Mouse (Mus musculus): ENCODE data around the gene Zbtb20. TPM values are rescaled to one million over a fixed set of nuclear protein-coding genes. Genes with fewer than 3 reads are reported as not detected.

Gene Zbtb20
- polyA plus RNA-seq, 1 experiment: 5.9 TPM

- TF ChIP-seq CTCF (IDR thresholded peaks at IDR 0.05; ENCODE audit: control insufficient read depth, insufficient read depth, insufficient replicate concordance, low read depth, low read length) (no peak), POLR2A (IDR thresholded peaks at IDR 0.05; ENCODE audit: control insufficient read depth, low read depth, low read length) (no peak)
- Histone ChIP-seq H3K4me1 (ENCODE audit: control insufficient read depth, insufficient read depth, low read length) (no peaks in the 10 kb centered on the region), H3K27me3 (ENCODE audit: control insufficient read depth, insufficient read depth, low read length) (no peaks in the 10 kb centered on the region), H3K36me3 (ENCODE audit: control insufficient read depth, insufficient read depth, low read length) (no peaks in the 10 kb centered on the region), H3K4me3 (ENCODE audit: control insufficient read depth, low read depth, low read length) (no peak overlapping the region), H3K27ac (ENCODE audit: control insufficient read depth, insufficient read depth, low read depth, low read length) (no peak overlapping the region)
These were observed 33.2 kb downstream of the Zbtb20 start for GRCm38 (mm10) chr16:42908896-42909295.

- Histone ChIP-seq H3K4me1 (ENCODE audit: control insufficient read depth, insufficient read depth, low read length) (no peaks in the 10 kb centered on the region), H3K36me3 (ENCODE audit: control insufficient read depth, insufficient read depth, low read length) (no peaks in the 10 kb centered on the region), H3K4me3 (ENCODE audit: control insufficient read depth, low read depth, low read length) (no peak overlapping the region), H3K27ac (ENCODE audit: control insufficient read depth, insufficient read depth, low read depth, low read length) (0 out of 2 replicates have a peak overlapping the region, but pooled peaks have one; percentile 25), H3K27me3 (ENCODE audit: control insufficient read depth, insufficient read depth, low read length) (no peaks in the 10 kb centered on the region)
- TF ChIP-seq POLR2A (IDR thresholded peaks at IDR 0.05; ENCODE audit: control insufficient read depth, low read depth, low read length) (no peak), CTCF (IDR thresholded peaks at IDR 0.05; ENCODE audit: control insufficient read depth, insufficient read depth, insufficient replicate concordance, low read depth, low read length) (no peak)
These were observed 34.3 kb downstream of the Zbtb20 start for GRCm38 (mm10) chr16:42910016-42910415.

- Histone ChIP-seq H3K27ac (ENCODE audit: control insufficient read depth, insufficient read depth, low read depth, low read length) (no peak overlapping the region), H3K36me3 (ENCODE audit: control insufficient read depth, insufficient read depth, low read length) (no peaks in the 10 kb centered on the region), H3K27me3 (ENCODE audit: control insufficient read depth, insufficient read depth, low read length) (no peaks in the 10 kb centered on the region), H3K4me3 (ENCODE audit: control insufficient read depth, low read depth, low read length) (no peak overlapping the region), H3K4me1 (ENCODE audit: control insufficient read depth, insufficient read depth, low read length) (no peaks in the 10 kb centered on the region)
- TF ChIP-seq CTCF (IDR thresholded peaks at IDR 0.05; ENCODE audit: control insufficient read depth, insufficient read depth, insufficient replicate concordance, low read depth, low read length) (no peak), POLR2A (IDR thresholded peaks at IDR 0.05; ENCODE audit: control insufficient read depth, low read depth, low read length) (no peak)
These were observed 35.0 kb downstream of the Zbtb20 start for GRCm38 (mm10) chr16:42910716-42911115.

GRCm38 (mm10) chr16:42911326-42911725 lies 35.6 kb downstream of the Zbtb20 start:
- H3K36me3 ChIP-seq (ENCODE audit: control insufficient read depth, insufficient read depth, low read length): no peaks in the 10 kb centered on the region
- H3K27ac ChIP-seq (ENCODE audit: control insufficient read depth, insufficient read depth, low read depth, low read length): no peak overlapping the region
- no peaks in the 10 kb centered on the region for H3K4me1 ChIP-seq (ENCODE audit: control insufficient read depth, insufficient read depth, low read length)
- H3K27me3 ChIP-seq (ENCODE audit: control insufficient read depth, insufficient read depth, low read length): no peaks in the 10 kb centered on the region
- H3K4me3 ChIP-seq (ENCODE audit: control insufficient read depth, low read depth, low read length): no peak overlapping the region
- no peak for TF ChIP-seq POLR2A (IDR thresholded peaks at IDR 0.05; ENCODE audit: control insufficient read depth, low read depth, low read length)

- Histone ChIP-seq H3K4me3 (ENCODE audit: control insufficient read depth, low read depth, low read length) (no peak overlapping the region), H3K27me3 (ENCODE audit: control insufficient read depth, insufficient read depth, low read length) (no peaks in the 10 kb centered on the region), H3K4me1 (ENCODE audit: control insufficient read depth, insufficient read depth, low read length) (no peaks in the 10 kb centered on the region), H3K36me3 (ENCODE audit: control insufficient read depth, insufficient read depth, low read length) (no peaks in the 10 kb centered on the region), H3K27ac (ENCODE audit: control insufficient read depth, insufficient read depth, low read depth, low read length) (peak overlapping the region; percentile 54; the same call in 1 of the 2 replicates)
- no peak for TF ChIP-seq POLR2A (IDR thresholded peaks at IDR 0.05; ENCODE audit: control insufficient read depth, low read depth, low read length)
- TF ChIP-seq CTCF (IDR thresholded peaks at IDR 0.05; ENCODE audit: control insufficient read depth, insufficient read depth, insufficient replicate concordance, low read depth, low read length): no peak
These were observed 36.1 kb downstream of the Zbtb20 start for GRCm38 (mm10) chr16:42911815-42912214.

GRCm38 (mm10) chr16:42913291-42913690 lies 37.6 kb downstream of the Zbtb20 start:
- H3K4me3 ChIP-seq (ENCODE audit: control insufficient read depth, low read depth, low read length): no peak overlapping the region
- no peaks in the 10 kb centered on the region for H3K36me3 ChIP-seq (ENCODE audit: control insufficient read depth, insufficient read depth, low read length)
- no peak overlapping the region; the same call in 1 of the 2 replicates for H3K27ac ChIP-seq (ENCODE audit: control insufficient read depth, insufficient read depth, low read depth, low read length)
- H3K4me1 ChIP-seq (ENCODE audit: control insufficient read depth, insufficient read depth, low read length): no peaks in the 10 kb centered on the region
- TF ChIP-seq CTCF (IDR thresholded peaks at IDR 0.05; ENCODE audit: control insufficient read depth, insufficient read depth, insufficient replicate concordance, low read depth, low read length): no peak
- no peak for TF ChIP-seq POLR2A (IDR thresholded peaks at IDR 0.05; ENCODE audit: control insufficient read depth, low read depth, low read length)
- H3K27me3 ChIP-seq (ENCODE audit: control insufficient read depth, insufficient read depth, low read length): no peaks in the 10 kb centered on the region

- Histone ChIP-seq H3K27ac (ENCODE audit: control insufficient read depth, insufficient read depth, low read depth, low read length) (no peak overlapping the region), H3K27me3 (ENCODE audit: control insufficient read depth, insufficient read depth, low read length) (no peaks in the 10 kb centered on the region), H3K4me1 (ENCODE audit: control insufficient read depth, insufficient read depth, low read length) (no peaks in the 10 kb centered on the region), H3K4me3 (ENCODE audit: control insufficient read depth, low read depth, low read length) (no peak overlapping the region), H3K36me3 (ENCODE audit: control insufficient read depth, insufficient read depth, low read length) (no peaks in the 10 kb centered on the region)
- TF ChIP-seq POLR2A (IDR thresholded peaks at IDR 0.05; ENCODE audit: control insufficient read depth, low read depth, low read length) (no peak), CTCF (IDR thresholded peaks at IDR 0.05; ENCODE audit: control insufficient read depth, insufficient read depth, insufficient replicate concordance, low read depth, low read length) (no peak; the same call in 1 of the 2 replicates)
These were observed 38.9 kb downstream of the Zbtb20 start for GRCm38 (mm10) chr16:42914457-42915085.
